Mouse (Mus musculus): Measurements from ENCODE around the gene Med23.

Gene Med23

DNA sequence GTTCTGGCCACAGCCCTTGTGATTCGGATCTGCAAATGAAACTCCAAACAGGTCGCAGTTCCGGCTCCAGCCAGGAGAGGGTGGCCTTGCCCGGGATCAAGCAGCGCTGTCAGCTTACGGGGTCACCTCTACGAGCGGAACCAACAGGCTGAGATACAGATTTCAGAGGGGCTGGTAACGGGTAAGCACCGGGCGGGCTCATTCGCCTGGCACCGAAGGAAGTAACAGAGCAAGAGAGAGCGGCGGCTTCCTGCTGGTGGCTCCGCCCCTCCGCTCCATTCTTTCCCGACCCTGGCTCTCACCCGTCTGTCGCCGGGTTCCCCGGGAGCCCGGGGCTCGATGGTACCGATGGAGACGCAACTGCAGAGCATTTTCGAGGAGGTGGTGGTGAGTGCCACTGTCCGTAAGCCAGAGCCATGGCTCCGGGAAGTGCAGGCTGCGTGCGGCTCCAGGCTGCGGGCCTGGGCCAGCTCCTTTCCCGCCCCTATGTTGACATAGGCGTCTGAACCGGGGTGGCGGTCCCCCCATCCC is at the start of gene Med23:
Gene Med23 (plus strand): TSS at position 227 of the 531 bp plus-strand sequence.
- peak; percentile 97 to 99 for DNase-seq (ENCODE audit: low spot score in 2 of 2)

DNA sequence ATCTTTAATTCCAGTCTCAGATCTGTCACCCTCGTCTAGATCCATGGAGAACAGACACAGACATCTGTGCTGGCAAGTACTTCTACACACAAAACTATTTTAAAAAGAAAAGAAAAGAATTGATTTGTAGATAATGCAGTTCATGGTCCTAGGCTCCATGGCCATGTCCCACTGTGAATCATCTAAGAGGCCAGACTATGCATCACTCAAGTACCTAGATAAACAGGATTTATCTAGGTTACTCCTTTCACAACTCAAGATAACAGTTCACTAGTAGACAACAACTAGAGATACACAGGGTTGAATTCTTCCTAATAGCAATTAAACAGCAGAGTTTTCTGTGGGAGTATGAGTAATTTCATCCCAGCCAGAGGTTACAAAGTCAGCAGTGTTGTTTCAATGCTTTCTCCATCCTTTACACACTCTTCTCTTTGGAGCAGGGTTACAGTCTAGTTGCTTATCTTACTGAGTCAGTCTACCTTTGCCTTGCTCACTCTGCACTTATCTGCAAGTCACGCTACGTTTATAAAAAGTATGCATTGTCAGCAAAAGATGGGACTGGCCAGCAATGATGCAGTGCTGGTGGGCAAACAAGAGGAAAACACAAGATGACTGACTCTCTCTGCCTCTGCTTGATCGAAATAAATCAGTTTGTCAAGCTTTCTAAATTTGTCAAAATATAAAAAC is 47.7 kb upstream of the Med23 start:
- no peak for DNase-seq (ENCODE audit: low spot score in 2 of 2)

DNA sequence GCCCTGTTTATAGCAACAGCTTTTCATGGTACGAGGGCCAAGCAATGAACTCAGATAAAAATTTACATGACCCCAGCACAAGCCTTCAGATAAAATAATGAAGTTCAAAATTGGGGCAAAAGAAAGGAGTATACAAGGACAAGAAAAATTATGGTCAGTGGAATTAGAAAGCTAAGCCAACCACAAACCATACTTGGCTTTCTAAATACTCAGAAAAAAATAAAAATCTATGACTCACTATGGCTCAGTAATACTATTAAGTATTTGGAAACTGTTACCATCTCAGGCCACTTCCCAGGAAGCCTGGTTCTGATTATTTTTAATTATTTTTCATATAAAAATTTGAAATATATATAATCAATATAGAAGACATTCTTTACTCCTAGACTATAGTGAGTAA is 46.9 kb upstream of the Med23 start:
- DNase-seq (ENCODE audit: low spot score in 2 of 2), result no peak

DNA sequence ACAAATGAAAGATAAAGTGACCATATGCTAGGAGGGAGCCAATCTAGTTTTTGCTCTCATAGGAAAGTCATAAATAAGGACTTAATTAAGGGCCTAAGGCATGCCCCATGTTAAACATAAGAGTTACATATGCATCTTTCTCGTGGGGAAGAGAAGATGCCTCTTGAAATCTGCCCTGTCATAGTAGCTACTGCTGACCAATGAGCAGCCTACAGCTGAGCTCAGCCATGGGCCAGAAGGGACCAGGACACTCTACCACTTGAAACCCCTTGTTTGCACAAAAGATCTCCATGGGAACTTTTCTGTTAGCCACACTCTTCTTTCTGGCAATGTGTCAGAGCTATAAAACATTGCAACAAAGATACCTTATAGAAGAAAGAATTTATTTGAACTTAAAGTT is 46.5 kb upstream of the Med23 start:
- DNase-seq (ENCODE audit: low spot score in 2 of 2), result no peak

DNA sequence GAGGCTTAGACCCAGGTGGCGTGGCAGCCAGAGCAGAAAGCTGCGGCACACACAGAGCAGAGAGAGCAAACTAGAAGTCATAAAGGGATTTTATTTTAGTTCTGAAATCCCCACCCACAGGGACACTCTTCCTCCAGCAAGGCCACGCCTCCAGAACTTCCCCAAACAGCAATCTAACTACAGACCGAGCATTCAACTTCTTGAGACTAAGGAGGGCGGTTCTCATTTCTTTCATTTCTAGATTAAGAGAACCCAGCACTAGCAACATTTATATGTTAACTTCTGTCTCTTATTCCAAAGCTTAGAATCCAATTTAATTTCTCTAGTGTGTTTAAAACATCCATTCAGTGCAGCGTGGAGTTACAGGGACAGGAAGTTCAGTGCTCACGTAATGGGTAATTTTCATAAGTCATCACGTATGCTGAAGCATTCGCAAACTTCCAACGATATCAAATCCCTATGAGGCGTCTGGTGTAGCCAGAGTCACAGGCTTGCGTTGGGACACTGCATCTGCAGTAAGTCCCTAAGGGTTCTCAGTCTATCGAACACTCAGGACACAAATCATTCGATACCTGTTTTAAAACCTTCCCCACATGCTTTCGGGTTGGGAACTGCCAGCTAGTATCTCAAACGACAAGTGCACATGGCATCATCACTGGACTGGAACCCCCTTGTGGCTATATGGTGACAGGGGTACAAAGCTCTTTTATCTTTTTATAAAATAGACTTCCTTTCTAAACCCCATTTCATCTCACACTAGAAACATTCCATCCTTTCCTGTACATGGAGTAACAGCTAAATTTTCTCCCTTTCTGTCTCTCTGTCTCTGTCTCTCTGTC is 45.9 kb upstream of the Med23 start:
- DNase-seq (ENCODE audit: low spot score in 2 of 2), result peak in 1 of 2 experiments; percentile 16

DNA sequence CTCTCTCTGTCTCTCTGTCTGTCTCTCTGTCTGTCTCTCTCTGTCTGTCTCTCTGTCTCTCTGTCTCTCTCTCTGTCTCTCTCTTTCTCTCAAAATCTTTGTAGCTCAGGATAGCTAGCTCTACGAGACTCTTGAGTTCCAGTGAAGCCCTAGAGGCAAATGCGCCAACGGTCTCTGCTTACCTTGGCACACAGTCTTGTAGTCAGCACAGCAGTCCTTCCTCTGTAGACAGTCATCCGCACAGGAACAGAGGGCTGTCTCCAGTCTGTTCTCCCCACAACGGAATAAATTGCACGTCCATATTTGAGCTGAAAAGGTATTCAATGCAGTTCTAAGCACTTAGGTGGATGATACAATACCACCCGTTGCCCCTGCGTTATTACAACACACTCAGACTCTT is 45.2 kb upstream of the Med23 start:
- DNase-seq (ENCODE audit: low spot score in 2 of 2), result no peak

DNA sequence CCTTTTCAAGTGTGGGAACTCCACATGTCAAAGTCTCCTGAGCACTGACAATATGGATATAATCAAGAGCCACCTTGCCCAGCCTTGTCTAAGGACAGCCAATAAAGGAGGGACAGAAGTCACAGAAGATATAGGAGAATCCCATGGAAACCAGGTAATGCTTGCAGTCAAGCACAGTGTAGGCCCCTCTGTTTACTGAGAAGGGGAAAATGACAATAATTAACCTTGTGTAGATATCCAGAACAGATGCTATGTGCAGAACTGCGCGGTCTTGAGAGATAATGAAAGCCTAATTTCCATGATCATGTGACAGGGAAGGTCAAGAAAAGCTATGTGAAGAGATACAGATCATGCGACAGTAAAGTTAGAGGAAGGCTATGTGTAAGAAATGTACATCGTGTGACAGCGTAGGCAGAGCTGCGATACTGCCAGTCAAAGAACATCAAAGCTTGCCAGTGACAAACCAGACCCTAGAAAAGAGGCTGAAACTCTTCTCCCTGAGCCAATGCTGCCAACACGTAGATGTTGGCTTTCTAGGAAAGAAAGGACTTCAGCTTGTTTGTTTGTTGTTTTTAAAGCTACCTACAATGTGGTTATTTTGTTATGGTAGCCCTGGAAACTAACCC is 44.2 kb upstream of the Med23 start:
- DNase-seq (ENCODE audit: low spot score in 2 of 2), result no peak

DNA sequence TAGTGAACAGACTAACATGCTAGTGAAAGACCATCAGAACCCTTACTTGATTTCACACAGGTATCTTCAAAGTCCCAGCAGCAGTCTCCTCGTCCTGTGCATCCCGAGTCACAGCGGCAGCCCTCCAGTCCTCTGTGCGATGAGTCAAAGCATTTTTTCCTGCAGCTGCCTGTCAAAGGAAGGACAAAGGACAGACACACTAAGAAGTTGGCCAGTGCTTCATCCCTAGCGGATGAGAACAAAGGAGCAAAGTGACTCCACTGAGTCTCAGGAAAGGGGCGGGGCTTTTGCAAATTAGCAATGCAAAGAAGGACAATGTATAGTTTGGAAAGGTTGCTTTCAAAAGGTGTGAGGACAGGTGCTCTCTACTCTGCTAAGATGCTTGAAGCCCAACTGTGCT is 43.7 kb upstream of the Med23 start:
- no peak for DNase-seq (ENCODE audit: low spot score in 2 of 2)

DNA sequence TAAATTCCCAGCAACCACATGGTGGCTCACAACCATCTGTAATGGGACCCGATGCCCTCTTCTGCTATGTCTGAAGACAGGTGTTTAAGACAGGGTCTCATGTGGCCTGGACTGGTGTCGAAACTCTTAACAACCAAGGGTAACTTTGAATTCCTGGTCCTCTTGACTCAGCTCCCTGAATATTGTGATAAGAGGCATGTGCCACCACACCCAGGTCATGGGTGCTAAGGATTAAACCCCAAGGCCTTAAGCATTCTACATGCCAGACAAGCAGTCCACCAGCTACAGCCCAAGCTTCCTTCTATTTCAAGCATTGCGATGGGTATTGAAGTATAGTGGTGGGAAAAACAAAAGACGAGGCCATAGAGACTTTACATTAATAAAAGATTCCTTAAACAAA is 41.6 kb upstream of the Med23 start:
- DNase-seq (ENCODE audit: low spot score in 2 of 2), result peak in 1 of 2 experiments; percentile 36

DNA sequence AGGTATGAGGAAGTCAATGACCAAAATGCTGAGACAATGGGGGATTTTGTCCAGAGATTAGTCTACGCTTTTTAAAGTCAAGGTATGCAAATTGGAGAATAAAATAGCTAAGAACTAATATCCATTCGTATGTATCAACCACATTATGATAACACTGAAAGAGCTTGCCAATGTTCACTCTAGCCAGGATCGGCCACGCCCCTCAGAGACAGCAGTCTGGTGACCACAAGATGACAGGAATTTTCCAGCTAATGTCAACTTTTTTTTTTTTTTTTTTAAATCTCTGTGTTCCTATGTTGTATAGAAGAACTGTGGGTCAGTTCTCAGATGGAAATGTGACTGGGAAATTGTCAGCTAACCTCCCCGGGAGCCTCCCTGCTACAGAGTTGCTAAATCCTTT is 39.3 kb upstream of the Med23 start:
- DNase-seq (ENCODE audit: low spot score in 2 of 2), result no peak

DNA sequence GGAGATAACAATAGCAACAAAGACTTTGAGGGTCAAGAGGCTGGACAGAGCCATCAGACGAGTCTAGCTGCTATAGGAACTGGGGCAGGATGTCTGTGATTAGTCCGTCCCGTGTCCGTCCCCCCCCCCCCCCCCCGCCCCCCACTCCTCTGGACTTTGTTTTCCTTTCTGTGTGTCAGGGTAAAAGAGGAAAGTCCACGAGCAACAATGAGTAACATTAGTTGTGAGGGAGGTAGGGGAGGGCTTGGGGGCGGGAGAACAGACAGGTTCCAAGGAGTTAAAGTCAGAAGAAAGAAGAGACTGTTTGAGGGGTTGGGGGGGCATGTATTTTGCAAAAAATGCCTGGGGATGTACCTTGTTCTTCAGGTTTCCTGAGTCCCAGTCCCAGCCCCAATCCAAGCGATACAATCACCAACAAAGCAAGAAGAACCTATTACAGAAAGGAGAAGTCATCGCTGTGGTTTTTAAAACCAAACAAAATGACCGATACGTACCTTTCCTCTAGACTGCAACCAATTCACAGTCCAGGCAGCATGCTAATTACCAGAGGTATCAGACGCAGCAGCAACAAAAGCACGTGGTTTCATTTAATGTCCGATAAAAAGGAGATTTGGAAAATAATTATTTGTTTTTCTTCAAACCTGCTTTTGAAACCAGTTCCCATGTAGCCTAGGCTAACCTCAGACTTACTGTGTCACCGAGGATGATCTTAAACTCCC is 38.2 kb upstream of the Med23 start:
- DNase-seq (ENCODE audit: low spot score in 2 of 2), result no peak

DNA sequence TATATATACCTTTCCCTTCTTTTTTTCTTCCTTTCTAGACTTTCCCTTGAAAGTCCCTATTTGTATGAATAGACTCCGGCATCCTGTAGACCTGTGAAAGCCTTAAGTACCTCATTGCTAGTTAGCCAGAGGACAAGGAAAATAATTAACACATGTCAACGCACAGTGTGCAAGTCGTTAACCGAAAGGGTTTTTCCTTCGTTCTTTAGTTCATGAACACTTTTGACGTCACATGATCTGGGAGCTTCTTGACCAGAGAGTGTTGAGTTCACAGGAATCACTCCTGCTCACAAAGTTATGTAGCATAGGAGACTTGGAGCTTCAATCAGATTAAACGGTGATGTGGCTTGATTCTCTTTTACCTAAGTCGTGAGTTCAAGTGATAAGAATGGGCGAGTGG is 37.5 kb upstream of the Med23 start:
- DNase-seq (ENCODE audit: low spot score in 2 of 2), result no peak

DNA sequence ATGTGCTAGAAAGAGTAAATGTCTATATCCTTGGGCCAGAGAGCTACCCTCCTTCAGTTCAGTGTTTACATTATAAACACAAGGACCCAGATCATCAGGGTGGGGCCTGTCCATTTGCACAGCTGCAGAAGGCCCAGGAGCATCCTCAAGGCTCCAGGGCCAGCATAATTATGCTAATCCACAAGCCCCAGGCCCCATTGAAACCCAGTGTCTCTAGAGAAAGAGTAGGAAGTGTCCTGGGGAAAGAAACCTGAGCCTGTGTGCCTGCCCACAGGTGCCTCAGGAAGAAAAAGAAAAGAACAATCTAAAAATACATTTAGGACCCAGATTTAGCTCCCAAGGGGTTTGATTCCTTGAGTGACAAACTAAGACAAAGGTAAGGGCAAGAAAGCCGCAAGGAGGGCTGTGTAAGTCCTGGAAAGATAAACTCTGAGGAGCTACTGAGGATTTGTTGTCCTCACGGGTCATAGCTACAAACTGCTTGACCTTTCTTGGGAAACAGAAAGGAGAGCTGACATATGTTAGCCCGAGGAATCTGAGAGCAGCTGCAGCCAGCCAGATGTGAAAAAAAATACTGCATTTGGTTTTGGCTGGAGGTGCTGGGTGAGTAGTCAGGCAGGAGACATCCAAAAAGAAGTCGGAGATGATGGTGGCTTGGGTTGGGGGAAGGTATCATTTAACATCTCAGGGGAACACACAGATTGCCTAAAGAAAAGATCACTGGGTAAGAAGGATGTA is 35.0 kb upstream of the Med23 start:
- DNase-seq (ENCODE audit: low spot score in 2 of 2), result no peak

DNA sequence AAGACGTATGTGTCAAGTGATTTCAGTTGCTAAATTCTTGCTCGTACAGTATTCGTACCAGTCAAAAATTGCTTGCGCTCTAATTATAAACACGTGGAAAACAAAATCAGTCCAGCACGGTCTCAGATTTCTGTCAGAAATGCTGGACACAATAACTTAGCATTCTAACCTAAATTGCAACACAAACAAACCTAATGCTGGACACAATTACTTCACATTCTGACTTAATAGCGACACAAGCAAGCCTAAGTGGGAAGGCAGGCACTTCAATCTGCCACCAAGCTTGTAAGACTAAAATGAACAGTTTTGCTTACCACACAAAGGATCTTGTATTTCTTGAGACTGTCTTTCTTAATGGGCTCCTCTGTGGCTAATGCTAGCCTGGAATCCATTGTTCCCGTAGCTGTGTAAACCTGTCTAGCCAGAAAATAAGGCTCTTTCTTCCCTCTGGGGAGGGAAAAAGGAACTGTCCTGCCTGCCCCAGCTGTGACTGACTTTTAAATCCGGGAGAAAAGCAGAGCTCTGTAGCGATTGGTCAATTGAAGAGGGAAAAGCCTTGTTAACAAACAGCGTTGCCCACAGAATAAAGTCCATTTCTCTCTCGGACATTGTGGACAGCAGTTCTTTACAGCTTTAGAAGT is 34.0 kb upstream of the Med23 start:
- no peak for DNase-seq (ENCODE audit: low spot score in 2 of 2)

DNA sequence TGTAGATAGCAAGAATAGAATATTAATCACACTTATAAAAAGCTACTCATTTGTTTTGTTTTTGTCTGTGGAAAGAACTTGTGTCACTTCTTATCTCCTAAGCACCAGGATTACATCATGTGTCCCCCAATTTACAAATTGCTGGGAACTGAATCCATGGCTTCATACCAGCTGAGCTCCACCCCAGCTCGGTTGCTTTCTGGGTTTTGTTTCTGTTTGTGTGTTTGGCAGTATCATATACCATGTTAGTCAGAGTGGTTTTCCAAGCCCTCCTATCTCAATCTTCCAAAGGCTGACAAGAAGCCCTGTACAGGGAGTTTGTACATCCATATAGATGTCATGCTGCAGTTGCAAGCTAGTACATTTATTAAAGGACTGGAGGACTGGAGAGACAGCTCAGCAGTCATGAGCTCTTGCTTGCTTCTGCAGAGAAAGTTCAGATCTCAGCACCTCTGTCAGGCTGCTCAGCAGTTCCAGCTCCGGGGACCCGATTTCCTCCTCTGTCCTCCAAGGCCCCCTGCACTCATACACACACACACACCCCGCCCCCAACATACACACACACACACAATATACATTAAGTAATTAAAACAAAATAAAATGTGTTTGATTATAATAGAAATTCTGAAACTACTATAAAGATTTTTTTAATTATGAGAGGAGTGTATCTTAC is 33.3 kb upstream of the Med23 start:
- DNase-seq (ENCODE audit: low spot score in 2 of 2), result no peak

DNA sequence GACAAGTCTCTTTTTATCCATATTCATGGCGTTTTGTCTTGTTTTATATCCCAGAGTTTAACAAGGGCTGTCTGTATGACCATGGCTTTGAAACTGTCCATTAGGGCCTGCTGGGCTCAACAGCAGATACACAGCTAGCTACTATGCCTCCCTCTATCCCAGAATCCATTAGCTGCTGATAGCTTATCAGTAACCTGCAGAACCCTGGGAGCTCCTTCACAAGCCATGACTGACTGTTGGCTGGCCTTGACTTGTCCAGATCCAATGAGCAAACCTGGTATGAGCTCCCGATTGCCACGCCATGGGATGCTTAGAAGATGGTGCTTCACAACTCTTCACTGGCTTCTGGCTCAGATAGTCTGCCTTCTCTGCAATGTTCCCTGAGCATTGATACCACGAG is 29.0 kb upstream of the Med23 start:
- no peak for DNase-seq (ENCODE audit: low spot score in 2 of 2)

DNA sequence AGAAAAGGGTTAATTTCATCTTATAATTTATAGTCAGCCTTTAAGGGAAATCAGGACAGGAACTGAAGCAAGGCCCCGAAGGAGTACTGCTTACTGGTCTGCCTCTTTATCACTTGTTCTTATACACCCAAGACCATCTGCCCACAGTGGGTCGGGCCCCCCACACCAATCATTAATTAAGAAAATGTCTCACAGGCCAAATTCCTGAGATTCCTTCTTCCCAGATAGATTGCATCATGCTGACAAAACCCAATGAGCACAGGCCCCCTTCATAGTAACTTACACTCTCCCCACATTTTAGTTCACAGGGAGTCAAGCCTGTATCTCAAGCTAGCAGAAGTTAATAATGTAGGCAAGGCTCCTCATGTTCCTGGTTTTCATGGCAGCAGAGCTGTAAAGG is 27.8 kb upstream of the Med23 start:
- no peak for DNase-seq (ENCODE audit: low spot score in 2 of 2)

DNA sequence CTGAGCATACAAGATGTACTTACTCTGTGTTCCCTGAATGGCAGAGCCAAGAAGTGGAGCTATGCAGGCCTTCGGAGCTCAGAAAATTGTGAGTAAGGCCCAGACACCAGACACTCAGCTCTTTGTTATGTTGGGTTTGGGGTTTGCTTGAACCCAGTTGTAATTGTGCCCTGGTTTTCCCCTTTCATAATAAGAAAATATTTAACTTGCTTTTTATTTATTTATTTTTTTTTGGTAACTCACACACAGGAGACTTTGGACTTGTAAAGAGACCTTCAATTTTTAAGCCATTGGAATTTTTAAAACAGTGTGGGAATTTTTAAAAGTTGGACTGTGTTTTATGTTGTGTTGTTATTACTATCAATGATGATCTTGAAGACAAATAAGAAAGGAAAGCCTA is 27.1 kb upstream of the Med23 start, which contains the start of gene Enpp3:
Gene Enpp3 (minus strand): TSS at position 148 of the 400 bp plus-strand sequence.
- DNase-seq (ENCODE audit: low spot score in 2 of 2), result no peak

DNA sequence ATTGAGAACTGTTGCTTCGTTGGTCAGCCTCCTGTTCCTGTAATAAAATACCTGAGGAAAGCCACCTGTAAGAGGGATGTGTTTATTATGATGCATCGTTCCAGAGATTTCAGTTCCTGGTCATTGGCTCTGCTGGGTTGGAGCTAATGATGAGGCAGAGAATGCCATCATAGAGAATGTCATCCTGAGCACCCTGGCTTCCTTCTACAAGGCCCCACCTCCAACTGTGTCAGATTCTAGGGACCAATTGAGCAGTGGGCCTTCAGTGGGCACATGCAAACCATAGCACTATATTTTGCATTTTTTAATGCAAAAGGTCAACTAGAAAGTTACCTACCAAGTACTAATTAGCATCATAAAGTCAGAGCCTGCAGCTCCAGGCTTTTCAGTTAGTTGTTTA is 6.6 kb upstream of the Med23 start:
- peak in 1 of 2 experiments; percentile 31 for DNase-seq (ENCODE audit: low spot score in 2 of 2)

DNA sequence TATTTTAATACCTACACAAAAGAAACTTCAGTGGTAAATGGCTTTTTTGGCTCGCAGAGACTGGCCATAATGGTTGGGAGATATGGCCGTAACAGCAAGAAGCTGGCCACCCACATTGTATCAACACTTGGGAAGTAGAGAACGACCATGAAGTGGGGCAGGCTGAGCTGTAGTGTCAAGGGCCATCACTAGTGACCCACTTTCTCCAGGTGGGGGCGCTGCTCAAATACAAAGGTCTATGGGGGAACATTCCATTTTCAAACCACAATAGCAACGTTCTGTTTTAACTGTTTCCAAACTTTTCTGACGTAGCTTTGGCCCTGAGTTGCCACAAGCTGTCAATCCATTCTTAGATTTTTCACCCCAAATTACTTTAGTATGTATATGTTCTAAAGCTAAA is 5.4 kb upstream of the Med23 start:
- peak in 1 of 2 experiments; percentile 38 for DNase-seq (ENCODE audit: low spot score in 2 of 2)
